19 mouse cellular contexts compared by ENCODE assay signal in genomic region chr5:112552786-112553185, GRCm38 (mm10). TPM values are rescaled to one million over a fixed set of nuclear protein-coding genes. Genes with fewer than 3 reads are reported as not detected.
DNase-seq lines count a peak whose midpoint lies in the region; ATAC-seq lines count a peak whose summit lies in the region.
"Had no signal": no experiment of that assay in that cellular context is flagged by ENCODE, and none has a peak within 500 bp of the region (broad histone marks: within the 10 kb centered on the region; RNA-seq: fewer than 3 reads in every experiment).

No protein-coding gene starts in this region.

- H3K27ac ChIP-seq in hindbrain, embryonic 15.5 days (replicated peaks), result peak overlapping the region; percentile 79; the same call in 1 of the 2 replicates
- H3K27ac ChIP-seq in hindbrain, embryonic 16.5 days (ENCODE audit: low read depth, low read length), result no peak overlapping the region
- H3K27ac ChIP-seq in neural tube, embryonic 13.5 days (replicated peaks), result peak overlapping the region; percentile 33; the same call in 1 of the 2 replicates
- peak overlapping the region; percentile 85 for H3K27ac ChIP-seq in midbrain, embryonic 16.5 days (ENCODE audit: low read length)
- H3K27ac ChIP-seq: embryonic facial prominence, embryonic 12.5 days; liver, embryonic 14.5 days; lung, embryonic 15.5 days; macrophage had no signal

- H3K4me2 ChIP-seq in hindbrain, embryonic 15.5 days, result no peak overlapping the region
- H3K4me2 ChIP-seq in hindbrain, embryonic 16.5 days (ENCODE audit: low read length), result no peak overlapping the region
- no peak overlapping the region for H3K4me2 ChIP-seq in neural tube, embryonic 13.5 days
- H3K4me2 ChIP-seq in midbrain, embryonic 16.5 days (ENCODE audit: low read length), result no peak overlapping the region
- H3K4me2 ChIP-seq: embryonic facial prominence, embryonic 12.5 days; lung, embryonic 15.5 days had no signal

- H3K4me3 ChIP-seq in hindbrain, embryonic 15.5 days, result no peak overlapping the region
- no peak overlapping the region for H3K4me3 ChIP-seq in hindbrain, embryonic 16.5 days (ENCODE audit: low read length)
- H3K4me3 ChIP-seq in neural tube, embryonic 13.5 days, result no peak overlapping the region
- no peak overlapping the region for H3K4me3 ChIP-seq in midbrain, embryonic 16.5 days (ENCODE audit: low read depth, low read length)
- H3K4me3 ChIP-seq: embryonic facial prominence, embryonic 12.5 days; erythroblast, embryonic 14.5 days; lung, embryonic 15.5 days; midbrain, embryonic 12.5 days had no signal

- 85% methylated on average over 15 of the region's 15 CpGs for WGBS in hindbrain, embryonic 15.5 days
- WGBS in hindbrain, embryonic 16.5 days, result 83% methylated on average over 15 of the region's 15 CpGs
- 88% methylated on average over 15 of the region's 15 CpGs for WGBS in neural tube, embryonic 13.5 days
- WGBS in midbrain, embryonic 16.5 days, result 87% methylated on average over 15 of the region's 15 CpGs

- no peak for DNase-seq in neural tube, embryonic 10.5 days (ENCODE audit: extremely low spot score, low spot score)
- DNase-seq in WW6 (ENCODE audit: low read depth, low spot score), result peak; percentile 28
- no peak for DNase-seq in ovary, postnatal 36 days (ENCODE audit: low spot score)
- no peak for DNase-seq in cerebellum, adult 9-10 months
- DNase-seq: gastrocnemius, postnatal 36 days; spleen, adult 18-20 months; thymus, adult 2 months had no signal

- H3K36me3 ChIP-seq in hindbrain, embryonic 15.5 days, result no peaks in the 10 kb centered on the region
- no peaks in the 10 kb centered on the region for H3K36me3 ChIP-seq in hindbrain, embryonic 16.5 days (ENCODE audit: control insufficient read depth, insufficient read depth, low read length)
- no peaks in the 10 kb centered on the region for H3K36me3 ChIP-seq in neural tube, embryonic 13.5 days
- no peaks in the 10 kb centered on the region for H3K36me3 ChIP-seq in midbrain, embryonic 16.5 days (ENCODE audit: control insufficient read depth, insufficient read depth, low read length)
- H3K36me3 ChIP-seq: embryonic facial prominence, embryonic 12.5 days; G1E; lung, embryonic 15.5 days; midbrain, embryonic 12.5 days had no signal

- H3K9ac ChIP-seq in hindbrain, embryonic 15.5 days, result no peak overlapping the region
- no peak overlapping the region for H3K9ac ChIP-seq in hindbrain, embryonic 16.5 days (ENCODE audit: low read depth, low read length)
- H3K9ac ChIP-seq in neural tube, embryonic 13.5 days, result no peak overlapping the region
- no peak overlapping the region for H3K9ac ChIP-seq in midbrain, embryonic 16.5 days (ENCODE audit: low read depth, low read length)
- H3K9ac ChIP-seq: embryonic facial prominence, embryonic 12.5 days; liver, embryonic 14.5 days; lung, embryonic 15.5 days; midbrain, embryonic 12.5 days had no signal

- H3K27me3 ChIP-seq in hindbrain, embryonic 15.5 days, result no peaks in the 10 kb centered on the region
- H3K27me3 ChIP-seq in hindbrain, embryonic 16.5 days (replicated peaks; ENCODE audit: control insufficient read depth, insufficient read depth, low read length), result no peaks in the 10 kb centered on the region
- H3K27me3 ChIP-seq in neural tube, embryonic 13.5 days, result no peaks in the 10 kb centered on the region
- no peaks in the 10 kb centered on the region for H3K27me3 ChIP-seq in midbrain, embryonic 16.5 days (ENCODE audit: control insufficient read depth, insufficient read depth, low read depth, low read length)
- H3K27me3 ChIP-seq: embryonic facial prominence, embryonic 12.5 days; lung, embryonic 15.5 days had no signal

- peaks cover 61% of the 10 kb centered on the region for H3K4me1 ChIP-seq in hindbrain, embryonic 15.5 days (replicated peaks)
- peaks cover 44% of the 10 kb centered on the region for H3K4me1 ChIP-seq in hindbrain, embryonic 16.5 days (ENCODE audit: control insufficient read depth, insufficient read depth, low read depth, low read length)
- H3K4me1 ChIP-seq in neural tube, embryonic 13.5 days (replicated peaks), result peaks cover 64% of the 10 kb centered on the region
- peaks cover 53% of the 10 kb centered on the region for H3K4me1 ChIP-seq in midbrain, embryonic 16.5 days (ENCODE audit: control insufficient read depth, insufficient read depth, low read length)

- H3K9me3 ChIP-seq in hindbrain, embryonic 15.5 days, result no peaks in the 10 kb centered on the region
- no peaks in the 10 kb centered on the region for H3K9me3 ChIP-seq in hindbrain, embryonic 16.5 days (ENCODE audit: control insufficient read depth, low read length)
- H3K9me3 ChIP-seq in neural tube, embryonic 13.5 days, result no peaks in the 10 kb centered on the region
- no peaks in the 10 kb centered on the region for H3K9me3 ChIP-seq in midbrain, embryonic 16.5 days (replicated peaks; ENCODE audit: control insufficient read depth, low read length, poor library complexity, severe bottlenecking)
- H3K9me3 ChIP-seq: embryonic facial prominence, embryonic 12.5 days; lung, embryonic 15.5 days; midbrain, embryonic 12.5 days had no signal

- no peak for ATAC-seq in hindbrain, embryonic 15.5 days (ENCODE audit: low FRiP score, low read depth)
- ATAC-seq in hindbrain, embryonic 16.5 days, result no peak
- no peak for ATAC-seq in neural tube, embryonic 13.5 days (ENCODE audit: low read depth)
- no peak for ATAC-seq in midbrain, embryonic 16.5 days
- ATAC-seq: intestine, postnatal 0 days had no signal

RNA-seq across cellular contexts. Expression of gene Sez6l, which starts 24.2 kb away (rescaled TPM):
- polyA plus RNA-seq in hindbrain, embryonic 15.5 days (2015; fragmentation: Nextera tagmentation; extraction: Ambion mirVana), result 41.3 and 46.3 TPM in 2 replicates
- 42.8 and 52.7 TPM in 2 replicates for polyA plus RNA-seq in hindbrain, embryonic 16.5 days (2015; fragmentation: Nextera tagmentation; extraction: Ambion mirVana)
- polyA plus RNA-seq in neural tube, embryonic 13.5 days (2015; fragmentation: Nextera tagmentation; extraction: Ambion mirVana), result 21.8 and 24.8 TPM in 2 replicates
- polyA plus RNA-seq in midbrain, embryonic 16.5 days (2015; fragmentation: Nextera tagmentation; extraction: Ambion mirVana), result 72.9 and 75.7 TPM in 2 replicates
- polyA plus RNA-seq: erythroblast, embryonic 14.5 days; G1E; macrophage had no signal
